Comparison of ENCODE assay signal across 8 mouse cellular contexts in genomic region chr16:4160246-4160897, GRCm38 (mm10). TPM values are rescaled to one million over a fixed set of nuclear protein-coding genes. Genes with fewer than 3 reads are reported as not detected.
DNase-seq lines count a peak whose midpoint lies in the region; ATAC-seq and TF ChIP-seq lines count a peak whose summit lies in the region.

No protein-coding gene starts in this region.

- no peak overlapping the region for H3K4me3 ChIP-seq in kidney, embryonic 16.5 days (ENCODE audit: low read length)
- no peak overlapping the region for H3K4me3 ChIP-seq in embryonic fibroblast, embryonic 13.5 days (ENCODE audit: insufficient read depth, low read length)

- ATAC-seq in kidney, embryonic 16.5 days (ENCODE audit: low FRiP score, low TSS enrichment), result no peak

- no peak for TF ChIP-seq CTCF in embryonic fibroblast, embryonic 13.5 days (IDR thresholded peaks at IDR 0.05; ENCODE audit: borderline replicate concordance, insufficient read depth, low read length)

- no peak for TF ChIP-seq POLR2A in embryonic fibroblast, embryonic 13.5 days (IDR thresholded peaks at IDR 0.05; ENCODE audit: low read depth, low read length)

- H3K4me1 ChIP-seq in kidney, embryonic 16.5 days (ENCODE audit: insufficient read depth, low read length), result peaks cover 2% of the 10 kb centered on the region; the same call in 1 of the 2 replicates
- peaks cover 6% of the 10 kb centered on the region for H3K4me1 ChIP-seq in embryonic fibroblast, embryonic 13.5 days (ENCODE audit: control insufficient read depth, insufficient read depth, low read length)

- H3K36me3 ChIP-seq in kidney, embryonic 16.5 days (ENCODE audit: insufficient read depth, low read length), result peaks cover 6% of the 10 kb centered on the region; the same call in 1 of the 2 replicates

- H3K27ac ChIP-seq in kidney, embryonic 16.5 days (ENCODE audit: low read length), result no peak overlapping the region
- H3K27ac ChIP-seq in embryonic fibroblast, embryonic 13.5 days (ENCODE audit: insufficient read depth, low read length), result peak overlapping the region; percentile 57; the same call in 1 of the 2 replicates

- peak; percentile 77 for DNase-seq in kidney, adult 9 months
- DNase-seq in brain, adult 2 months (ENCODE audit: low read depth, low spot score), result peak; percentile 95
- DNase-seq in layer of hippocampus, adult 8-10 months (ENCODE audit: low spot score in 2 of 2), result peak; percentile 49 to 73
- DNase-seq in right cerebral cortex, postnatal 10 days (ENCODE audit: low spot score in 2 of 2), result peak; percentile 43 to 67
- no peak for DNase-seq in spleen, postnatal 4 days (ENCODE audit: low spot score in 2 of 2)
- DNase-seq in embryo, embryonic 10.5 days (ENCODE audit: low spot score), result no peak

- 86% methylated on average over 4 of the region's 4 CpGs for WGBS in kidney, embryonic 16.5 days

- no peak overlapping the region for H3K9ac ChIP-seq in kidney, embryonic 16.5 days (replicated peaks; ENCODE audit: low read length)

- no peaks in the 10 kb centered on the region for H3K9me3 ChIP-seq in kidney, embryonic 16.5 days (ENCODE audit: low read length)

- no peak overlapping the region for H3K4me2 ChIP-seq in kidney, embryonic 16.5 days (replicated peaks; ENCODE audit: low read depth, low read length)

- no peaks in the 10 kb centered on the region for H3K27me3 ChIP-seq in kidney, embryonic 16.5 days (ENCODE audit: insufficient read depth, low read length)

RNA-seq across cellular contexts. Expression of gene Crebbp, which starts 53.4 kb away (rescaled TPM):
- polyA plus RNA-seq in kidney, embryonic 16.5 days (2015; fragmentation: Nextera tagmentation; extraction: Ambion mirVana), result 31.2 and 35.3 TPM in 2 replicates
- polyA plus RNA-seq in embryonic fibroblast, embryonic 13.5 days (2011; ENCODE audit: insufficient read length, low read depth, missing spikeins), result 47.2 and 62.2 TPM in 2 replicates
- total RNA-seq in layer of hippocampus, adult 8-10 months (2022), result 10 to 100 TPM; 74.9 to 89.2 (median 84.2) TPM

Comparison
In these comparisons a context has a peak if more than half of its experiments do, and no peak if none do; other contexts are left out.
1. DNase-seq: peak in kidney, adult 9 months (single experiment), brain, adult 2 months (single experiment), layer of hippocampus, adult 8-10 months (2 of 2) and right cerebral cortex, postnatal 10 days (2 of 2); none in spleen, postnatal 4 days (0 of 2) and embryo, embryonic 10.5 days (single experiment).